Mouse (Mus musculus) embryo, embryonic 11.5 days (tissue): ENCODE measurements around the gene Baiap2l2.
"Not testable (repeated sequence)": the region's sequence is repeated elsewhere in the genome, so short reads cannot be mapped to it uniquely, and the experiment has no call there.

Source experiments
- DNase-seq: peaks from one replicate; pipeline ENCODE4 v3.0.0-alpha.2; 2012; ENCODE audit warnings: low read depth, low spot score

The Baiap2l2 gene

GRCm38 (mm10) chr15:79261095-79261725, 24.1 kb downstream of the Baiap2l2 start:
- DNase-seq: no peak

- DNase-seq: no peak
These were observed 26.8 kb downstream of the Baiap2l2 start for GRCm38 (mm10) chr15:79258521-79258920.

- DNase-seq: no peak
These were observed 30.7 kb downstream of the Baiap2l2 start, which contains the start of gene Slc16a8 for GRCm38 (mm10) chr15:79254661-79255060. Gene Slc16a8 (minus strand): TSS chr15:79254761.

GRCm38 (mm10) chr15:79252580-79252979, 32.8 kb downstream of the Baiap2l2 start:
- no peak for DNase-seq

- no peak for DNase-seq
These were observed 33.4 kb downstream of the Baiap2l2 start for GRCm38 (mm10) chr15:79251781-79252491.

GRCm38 (mm10) chr15:79251168-79251567, 34.2 kb downstream of the Baiap2l2 start:
- no peak for DNase-seq

- DNase-seq: no peak
These were observed 35.1 kb downstream of the Baiap2l2 start for GRCm38 (mm10) chr15:79250236-79250635.

- DNase-seq: no peak
These were observed 40.0 kb downstream of the Baiap2l2 start for GRCm38 (mm10) chr15:79245321-79245720.

- DNase-seq: no peak
These were observed 41.1 kb downstream of the Baiap2l2 start for GRCm38 (mm10) chr15:79244071-79244893.

- peak; percentile 95 for DNase-seq
These were observed 41.9 kb downstream of the Baiap2l2 start for GRCm38 (mm10) chr15:79243234-79244042.

- no peak for DNase-seq
These were observed 42.6 kb downstream of the Baiap2l2 start for GRCm38 (mm10) chr15:79242574-79243233.

GRCm38 (mm10) chr15:79238036-79238435, 47.3 kb downstream of the Baiap2l2 start:
- DNase-seq: no peak

- no peak for DNase-seq
These were observed 50.1 kb downstream of the Baiap2l2 start for GRCm38 (mm10) chr15:79235268-79235667.

- peak; percentile 86 for DNase-seq
These were observed 56.1 kb downstream of the Baiap2l2 start, which contains the start of the genes Pick1 and Gm49486 for GRCm38 (mm10) chr15:79229058-79229821. Gene Pick1 (plus strand): TSS chr15:79229173. Gene Gm49486 (plus strand): TSS chr15:79229391.

- DNase-seq: not testable (repeated sequence)
These were observed 59.6 kb downstream of the Baiap2l2 start for GRCm38 (mm10) chr15:79225780-79226179.

- peak; percentile 85 for DNase-seq
These were observed 60.7 kb downstream of the Baiap2l2 start for GRCm38 (mm10) chr15:79224685-79225084.

GRCm38 (mm10) chr15:79223641-79224040, 61.7 kb downstream of the Baiap2l2 start:
- DNase-seq: no peak

GRCm38 (mm10) chr15:79219572-79219971, 65.8 kb downstream of the Baiap2l2 start:
- no peak for DNase-seq

GRCm38 (mm10) chr15:79216191-79216590, 69.1 kb downstream of the Baiap2l2 start:
- DNase-seq: no peak

- DNase-seq: no peak
These were observed 71.7 kb downstream of the Baiap2l2 start for GRCm38 (mm10) chr15:79213591-79213990.
